Mouse (Mus musculus): ENCODE measurements around the gene Bloc1s6.

- TF ChIP-seq POLR2A (IDR thresholded peaks at IDR 0.05; ENCODE audit: control insufficient read depth, extremely low read depth, insufficient read depth, low read length, poor library complexity) (no peak), CTCF (IDR thresholded peaks at IDR 0.05; ENCODE audit: borderline replicate concordance, control insufficient read depth, extremely low read depth, insufficient read depth, low read length, poor library complexity) (no peak)
Observed at GRCm38 (mm10) chr2:122711911-122712310, 26.4 kb upstream of the Bloc1s6 start.

Data from thymus, adult 2 months (tissue).